Mouse (Mus musculus) C2C12 (cell line): Measurements from ENCODE around the gene Mgam. TPM values are rescaled to one million over a fixed set of nuclear protein-coding genes. Genes with fewer than 3 reads are reported as not detected.
A peak's percentile ranks its signal among the peaks of the same experiment; 100 is the strongest.
"Not testable (repeated sequence)": the region's sequence is repeated elsewhere in the genome, so short reads cannot be mapped to it uniquely, and the experiment has no call there.

ENCODE experiments used
- H3K27me3 ChIP-seq: one replicate; pipeline ENCODE4 v1.6.1; 2011; ENCODE audit not compliant: control insufficient read depth, insufficient read depth, insufficient read length
- H3K36me3 ChIP-seq: one replicate; pipeline ENCODE4 v1.6.1; 2011; ENCODE audit not compliant: control insufficient read depth, insufficient read depth
- H3K4me3 ChIP-seq: one replicate; pipeline ENCODE4 v1.5.1; 2011; ENCODE audit warnings: mild to moderate bottlenecking, control low read depth; ENCODE audit not compliant: poor library complexity, insufficient read depth, severe bottlenecking
- H3K79me2 ChIP-seq: one replicate; pipeline ENCODE4 v1.6.1; 2011; ENCODE audit not compliant: control insufficient read depth, insufficient read depth
- H3K79me3 ChIP-seq: one replicate; pipeline ENCODE4 v1.6.1; 2011; ENCODE audit warnings: low read depth, control low read depth
- H3ac ChIP-seq: one replicate; pipeline ENCODE3; 2011; ENCODE audit warnings: low read depth; ENCODE audit not compliant: control insufficient read depth, insufficient read length
- CEBPB ChIP-seq: IDR thresholded peaks from one replicate; pipeline ENCODE4 v1.6.1; 2011; ENCODE audit warnings: low read depth, mild to moderate bottlenecking, control low read depth, moderate library complexity
- CTCF ChIP-seq: IDR thresholded peaks from one replicate; pipeline ENCODE4 v1.5.1; 2011; ENCODE audit not compliant: control insufficient read depth, insufficient read depth, insufficient read length
- FOSL1 ChIP-seq: IDR thresholded peaks from one replicate; pipeline ENCODE4 v1.8.0; 2011; ENCODE audit warnings: mild to moderate bottlenecking, low read length; ENCODE audit not compliant: poor library complexity, insufficient read depth, severe bottlenecking
- MAX ChIP-seq: IDR thresholded peaks from one replicate; pipeline ENCODE4 v1.6.1; 2011; ENCODE audit warnings: mild to moderate bottlenecking, control low read depth
- MYOD1 ChIP-seq: IDR thresholded peaks from one replicate; pipeline ENCODE4 v1.6.1; 2011; ENCODE audit warnings: low read depth; ENCODE audit not compliant: control insufficient read depth, insufficient read length
- MYOG ChIP-seq: IDR thresholded peaks from one replicate; pipeline ENCODE4 v1.6.1; 2011; ENCODE audit not compliant: control insufficient read depth, insufficient read length; ENCODE audit errors: extremely low read depth
- USF1 ChIP-seq: IDR thresholded peaks from one replicate; pipeline ENCODE4 v1.6.1; 2011; ENCODE audit warnings: low read depth, mild to moderate bottlenecking, control low read depth, moderate library complexity
- polyA plus RNA-seq: library from polyadenylated mRNA; unstranded; fragments of >200 nt; fragmentation: generic; extraction: Trizol; gene quantifications from one replicate; pipeline ENCODE4 v1.2.1, GENCODE M21; 2012; ENCODE audit warnings: missing spikeins

The Mgam gene
- polyA plus RNA-seq, 1 experiment = 0.54 TPM

- no peaks in the 10 kb centered on the region for H3K79me2 ChIP-seq
- TF ChIP-seq USF1 (no peak), MYOD1 (no peak), MYOG (no peak), MAX (no peak), FOSL1 (no peak), CEBPB (no peak)
- H3K36me3 ChIP-seq = no peaks in the 10 kb centered on the region
- no peaks in the 10 kb centered on the region for H3K27me3 ChIP-seq
- H3K79me3 ChIP-seq = no peaks in the 10 kb centered on the region
- H3K4me3 ChIP-seq = no peak overlapping the region
- H3ac ChIP-seq = no peak overlapping the region
These were observed 60.5 kb downstream of the Mgam start for GRCm38 (mm10) chr6:40689180-40689579.

GRCm38 (mm10) chr6:40692007-40692406 lies 63.4 kb downstream of the Mgam start:
- not testable (repeated sequence) for H3K36me3 ChIP-seq, H3K79me2 ChIP-seq, H3K79me3 ChIP-seq, H3K4me3 ChIP-seq, H3K27me3 ChIP-seq, H3ac ChIP-seq

GRCm38 (mm10) chr6:40713494-40713893 lies 84.9 kb downstream of the Mgam start:
- H3K4me3 ChIP-seq, H3K79me3 ChIP-seq, H3K79me2 ChIP-seq, H3ac ChIP-seq, H3K36me3 ChIP-seq, H3K27me3 ChIP-seq: not testable (repeated sequence)

- Histone ChIP-seq H3K4me3 (no peak overlapping the region), H3K79me3 (no peaks in the 10 kb centered on the region), H3K36me3 (no peaks in the 10 kb centered on the region), H3K79me2 (no peaks in the 10 kb centered on the region), H3ac (no peak overlapping the region), H3K27me3 (no peaks in the 10 kb centered on the region)
- TF ChIP-seq CEBPB = no peak
- no peak for TF ChIP-seq MYOG
- no peak for TF ChIP-seq USF1
- TF ChIP-seq MYOD1 = no peak
- TF ChIP-seq MAX = no peak
- TF ChIP-seq FOSL1 = no peak
- no peak for TF ChIP-seq CTCF
These were observed 87.1 kb downstream of the Mgam start for GRCm38 (mm10) chr6:40715705-40716104.

- not testable (repeated sequence) for H3ac ChIP-seq, H3K27me3 ChIP-seq, H3K79me3 ChIP-seq, H3K36me3 ChIP-seq, H3K79me2 ChIP-seq, H3K4me3 ChIP-seq
These were observed 99.9 kb downstream of the Mgam start for GRCm38 (mm10) chr6:40728506-40728905.

GRCm38 (mm10) chr6:40739545-40739944 lies 110.9 kb downstream of the Mgam start:
- H3ac ChIP-seq = no peak overlapping the region
- no peaks in the 10 kb centered on the region for H3K79me2 ChIP-seq
- H3K4me3 ChIP-seq = no peak overlapping the region
- no peaks in the 10 kb centered on the region for H3K27me3 ChIP-seq
- no peaks in the 10 kb centered on the region for H3K79me3 ChIP-seq
- TF ChIP-seq CTCF = no peak
- TF ChIP-seq MYOD1 = no peak
- TF ChIP-seq MAX = no peak
- TF ChIP-seq MYOG = no peak
- TF ChIP-seq USF1 = no peak
- TF ChIP-seq CEBPB = peak; percentile 53
- TF ChIP-seq FOSL1 = peak; percentile 77
- H3K36me3 ChIP-seq = no peaks in the 10 kb centered on the region

- not testable (repeated sequence) for H3K4me3 ChIP-seq, H3K79me2 ChIP-seq, H3K36me3 ChIP-seq, H3K79me3 ChIP-seq, H3K27me3 ChIP-seq, H3ac ChIP-seq
These were observed 120.4 kb downstream of the Mgam start for GRCm38 (mm10) chr6:40749030-40749429.
